Mouse (Mus musculus) hindbrain, postnatal 0 days (tissue): ENCODE measurements around the gene Akap17b. TPM values are rescaled to one million over a fixed set of nuclear protein-coding genes. Genes with fewer than 3 reads are reported as not detected.

Source experiments
- ATAC-seq: fragments of 200-750 bp; cut with Nextera tagmentation; 2 replicates; pipeline ENCODE4 v1.8.0; 2017; ENCODE audit warnings: mild to moderate bottlenecking, moderate TSS enrichment, moderate library complexity
- DNase-seq: peaks from one replicate; pipeline ENCODE4 v3.0.0-alpha.2; 2015; ENCODE audit warnings: low spot score
- H3K27ac ChIP-seq: fragments of 300-500 bp; sonication (generic); 2 replicates; pipeline ENCODE4 v1.5.1; 2014; ENCODE audit warnings: mild to moderate bottlenecking
- H3K27me3 ChIP-seq: fragments of 300-500 bp; sonication (generic); 2 replicates; pipeline ENCODE4 v1.6.1; 2014; ENCODE audit warnings: low read length, mixed read lengths; ENCODE audit not compliant: insufficient read depth
- H3K36me3 ChIP-seq: fragments of 300-500 bp; sonication (generic); 2 replicates; pipeline ENCODE4 v1.6.1; 2014; ENCODE audit warnings: low read length, mixed read lengths; ENCODE audit not compliant: insufficient read depth
- H3K4me1 ChIP-seq: fragments of 300-500 bp; sonication (generic); 2 replicates; pipeline ENCODE4 v1.6.1; 2014; ENCODE audit warnings: antibody characterized with exemption, low read length, mixed read lengths; ENCODE audit not compliant: insufficient read depth
- H3K4me2 ChIP-seq: fragments of 300-500 bp; sonication (generic); 2 replicates; pipeline ENCODE4 v1.6.1; 2014; ENCODE audit warnings: low read depth, mild to moderate bottlenecking, low read length, moderate library complexity, mixed read lengths
- H3K4me3 ChIP-seq: fragments of 300-500 bp; sonication (generic); 2 replicates; pipeline ENCODE4 v1.5.1; 2014; ENCODE audit warnings: low read length
- H3K9ac ChIP-seq: fragments of 300-500 bp; sonication (generic); replicated peaks from 2 replicates; pipeline ENCODE4 v1.6.1; 2014; ENCODE audit warnings: mild to moderate bottlenecking, low read length, moderate library complexity, mixed read lengths
- H3K9me3 ChIP-seq: fragments of 300-500 bp; sonication (generic); 2 replicates; pipeline ENCODE4 v1.6.1; 2016; ENCODE audit warnings: low read length, mixed read lengths
- CTCF ChIP-seq: IDR thresholded peaks from 2 replicates; pipeline ENCODE4 v1.5.1; 2016; ENCODE audit warnings: antibody characterized with exemption, control low read depth, low read depth
- WGBS: fragments of 180-500 bp; shearing (Covaris S2); extraction: QIAGEN DNeasy Blood & Tissue Kit; methylation state at CpG from one replicate; pipeline ENCODE4 v1.1.7; 2014; 5-methylcytosine and 5-hydroxymethylcytosine counted together
- polyA plus RNA-seq: library from polyadenylated mRNA; unstranded; fragments of >200 nt; fragmentation: Nextera tagmentation; extraction: Ambion mirVana; gene quantifications from 2 replicates; pipeline ENCODE4 v1.2.1, GENCODE M21; 2015
- total RNA-seq: library from RNA; depleted of rRNA; stranded (reverse); fragments of >200 nt; gene quantifications from 2 replicates; pipeline ENCODE4 v1.2.3, GENCODE M21; 2014

The Akap17b gene
- total and polyA plus RNA-seq, 2 experiments from 2014 or later: 4.8 to 5.9 TPM

DNA sequence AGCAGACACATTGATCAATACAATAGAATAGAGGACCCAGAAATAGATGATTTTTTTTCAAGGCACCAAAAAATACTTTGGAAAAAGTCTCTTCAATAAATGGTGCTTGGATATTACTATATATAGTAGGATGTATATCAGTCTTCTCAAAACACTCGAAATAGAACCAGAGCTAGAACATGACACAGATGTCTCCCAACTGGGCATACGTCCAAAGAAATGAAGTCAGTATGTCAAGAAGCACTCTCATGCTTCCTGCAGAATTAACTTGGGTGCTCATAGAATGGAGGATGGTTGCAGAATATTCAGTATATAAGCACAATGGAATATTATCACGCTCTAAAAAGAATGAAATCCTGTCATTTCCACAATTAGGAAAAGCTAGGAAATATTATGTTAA, 17.1 kb downstream of the Akap17b start:
- Histone ChIP-seq H3K9me3 (no peaks in the 10 kb centered on the region), H3K27ac (no peak overlapping the region), H3K27me3 (no peaks in the 10 kb centered on the region), H3K4me3 (no peak overlapping the region), H3K4me2 (no peak overlapping the region), H3K36me3 (no peaks in the 10 kb centered on the region), H3K4me1 (no peaks in the 10 kb centered on the region), H3K9ac (no peak overlapping the region)
- TF ChIP-seq CTCF: no peak
- DNase-seq: no peak
- 67% methylated on average over 3 of the region's 3 CpGs for WGBS
- no peak for ATAC-seq

- ATAC-seq: no peak
- Histone ChIP-seq H3K27ac (no peak overlapping the region), H3K36me3 (no peaks in the 10 kb centered on the region; the same call in 1 of the 2 replicates), H3K9me3 (no peaks in the 10 kb centered on the region), H3K27me3 (no peaks in the 10 kb centered on the region), H3K4me1 (no peaks in the 10 kb centered on the region), H3K4me3 (no peak overlapping the region), H3K4me2 (no peak overlapping the region), H3K9ac (no peak overlapping the region)
- DNase-seq: no peak
- WGBS: 84% methylated on average over 2 of the region's 2 CpGs
- no peak for TF ChIP-seq CTCF
Measured at GRCm38 (mm10) chrX:36609117-36609516, 36.1 kb downstream of the Akap17b start.

- Histone ChIP-seq H3K27ac (no peak overlapping the region), H3K36me3 (no peaks in the 10 kb centered on the region; the same call in 1 of the 2 replicates), H3K4me2 (no peak overlapping the region), H3K9ac (no peak overlapping the region), H3K4me1 (no peaks in the 10 kb centered on the region), H3K9me3 (no peaks in the 10 kb centered on the region), H3K27me3 (no peaks in the 10 kb centered on the region), H3K4me3 (no peak overlapping the region)
- no peak for TF ChIP-seq CTCF
- WGBS: 83% methylated on average over 4 of the region's 4 CpGs
- ATAC-seq (no peak), DNase-seq (no peak)
Measured at GRCm38 (mm10) chrX:36604040-36604439, 41.2 kb downstream of the Akap17b start.

GRCm38 (mm10) chrX:36602926-36603325, 42.3 kb downstream of the Akap17b start:
- WGBS: 87% methylated on average over 2 of the region's 2 CpGs
- no peak for TF ChIP-seq CTCF
- Histone ChIP-seq H3K36me3 (no peaks in the 10 kb centered on the region; the same call in 1 of the 2 replicates), H3K27ac (no peak overlapping the region), H3K9me3 (no peaks in the 10 kb centered on the region), H3K9ac (no peak overlapping the region), H3K27me3 (no peaks in the 10 kb centered on the region), H3K4me1 (no peaks in the 10 kb centered on the region), H3K4me3 (no peak overlapping the region), H3K4me2 (no peak overlapping the region)
- DNase-seq (no peak), ATAC-seq (no peak)

GRCm38 (mm10) chrX:36600066-36600465, 45.1 kb downstream of the Akap17b start:
- Histone ChIP-seq H3K36me3 (no peaks in the 10 kb centered on the region; the same call in 1 of the 2 replicates), H3K4me2 (peak overlapping the region; percentile 57), H3K9me3 (no peaks in the 10 kb centered on the region), H3K4me1 (no peaks in the 10 kb centered on the region), H3K9ac (no peak overlapping the region), H3K27ac (no peak overlapping the region), H3K27me3 (no peaks in the 10 kb centered on the region), H3K4me3 (peak overlapping the region; percentile 62)
- TF ChIP-seq CTCF: no peak
- WGBS: 68% methylated on average over 8 of the region's 8 CpGs
- DNase-seq: no peak
- ATAC-seq: no peak

- H3K4me2 ChIP-seq: peak overlapping the region; percentile 57
- H3K4me3 ChIP-seq: peak overlapping the region; percentile 62
- ATAC-seq (no peak), DNase-seq (peak; percentile 27)
- H3K4me1 ChIP-seq: no peaks in the 10 kb centered on the region
- peak overlapping the region; percentile 82; the same call in 1 of the 2 replicates for H3K9ac ChIP-seq
- 35% methylated on average over 3 of the region's 3 CpGs for WGBS
- H3K9me3 ChIP-seq: no peaks in the 10 kb centered on the region
- no peaks in the 10 kb centered on the region for H3K36me3 ChIP-seq
- TF ChIP-seq CTCF: no peak
- H3K27me3 ChIP-seq: no peaks in the 10 kb centered on the region
- peak overlapping the region; percentile 86; the same call in 1 of the 2 replicates for H3K27ac ChIP-seq
Measured at GRCm38 (mm10) chrX:36599656-36600055, 45.5 kb downstream of the Akap17b start.

DNA sequence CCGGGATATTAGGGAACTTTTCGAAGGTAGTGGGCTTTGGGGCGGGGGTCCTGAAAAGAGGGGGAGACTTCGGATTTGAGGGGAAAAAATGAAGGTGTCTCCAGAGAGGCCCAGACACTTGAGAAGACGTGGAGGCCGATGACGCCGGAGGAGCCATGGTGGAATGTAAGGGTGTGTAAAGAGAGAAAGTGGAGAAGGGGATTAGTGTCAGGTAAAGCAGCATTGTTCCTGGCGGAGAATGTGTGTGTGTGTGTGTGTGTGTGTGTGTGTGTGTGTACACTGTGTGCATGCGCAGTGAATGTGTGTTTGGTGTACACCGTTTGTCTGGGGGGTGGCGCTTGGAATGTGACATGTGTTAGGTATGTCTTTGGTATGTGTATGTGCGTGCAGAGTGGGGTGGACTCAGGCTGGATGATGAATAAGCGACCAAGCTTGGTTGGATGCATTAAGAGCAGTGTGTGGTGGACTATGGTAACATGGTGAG, 46.3 kb downstream of the Akap17b start:
- H3K4me1 ChIP-seq: no peaks in the 10 kb centered on the region
- H3K27ac ChIP-seq: peak overlapping the region; percentile 86; the same call in 1 of the 2 replicates
- WGBS: 33% methylated on average over 14 of the region's 14 CpGs
- no peaks in the 10 kb centered on the region for H3K36me3 ChIP-seq
- no peaks in the 10 kb centered on the region for H3K27me3 ChIP-seq
- no peak for TF ChIP-seq CTCF
- peak overlapping the region; percentile 57 for H3K4me2 ChIP-seq
- peak overlapping the region; percentile 82 for H3K9ac ChIP-seq
- H3K9me3 ChIP-seq: no peaks in the 10 kb centered on the region
- peak overlapping the region; percentile 62 for H3K4me3 ChIP-seq
- DNase-seq: peak; percentile 43
- peak; percentile 62 for ATAC-seq
